Mouse (Mus musculus) E14TG2a.4 (cell line): ENCODE data around the gene 4933400A11Rik.

Experiments
- CTCF ChIP-seq: conservative IDR thresholded peaks from 2 replicates; pipeline ENCODE4 v1.5.1; 2014; ENCODE audit warnings: low read length
- NANOG ChIP-seq: IDR thresholded peaks from 2 replicates; pipeline ENCODE4 v1.6.1; 2014; ENCODE audit warnings: borderline replicate concordance, low read length, mixed read lengths
- POU5F1 ChIP-seq: IDR thresholded peaks from 2 replicates; pipeline ENCODE4 v1.6.1; 2014; ENCODE audit warnings: low read length, borderline replicate concordance

DNA sequence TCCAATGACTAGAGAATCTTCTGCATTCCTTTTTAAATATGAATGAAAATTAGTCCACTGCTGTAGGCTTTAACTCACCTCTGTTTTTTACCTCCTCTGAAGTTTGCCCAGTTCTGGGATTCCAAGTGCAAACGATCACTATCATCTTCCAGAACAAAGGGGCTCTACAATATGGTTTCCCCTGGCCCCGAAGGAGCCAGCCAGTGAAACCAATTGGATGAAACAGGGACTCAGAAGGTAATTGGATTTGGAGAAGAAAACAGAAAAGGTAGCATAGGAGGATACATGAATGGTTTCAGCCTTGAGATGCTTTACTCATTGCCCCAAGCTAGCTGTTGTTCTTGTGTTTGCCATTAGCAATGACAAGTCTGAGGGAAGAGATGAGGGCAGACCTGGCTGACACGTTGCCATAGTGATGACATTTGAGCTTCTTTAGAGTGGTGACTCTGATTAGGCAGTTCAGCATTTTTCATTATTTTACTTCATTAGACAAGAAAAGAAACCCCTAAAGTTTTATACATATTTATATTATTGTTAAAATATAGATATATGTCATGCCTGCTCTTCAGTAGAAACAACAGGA, 44.0 kb downstream of the 4933400A11Rik start:
- TF ChIP-seq CTCF (no peak), POU5F1 (no peak), NANOG (no peak)
